Mouse (Mus musculus): ENCODE results near the gene Fam189a2. TPM values are rescaled to one million over a fixed set of nuclear protein-coding genes. Genes with fewer than 3 reads are reported as not detected.

The Fam189a2 gene
- polyA plus RNA-seq, 1 experiment from 2014 or later = 0.95 TPM

DNA sequence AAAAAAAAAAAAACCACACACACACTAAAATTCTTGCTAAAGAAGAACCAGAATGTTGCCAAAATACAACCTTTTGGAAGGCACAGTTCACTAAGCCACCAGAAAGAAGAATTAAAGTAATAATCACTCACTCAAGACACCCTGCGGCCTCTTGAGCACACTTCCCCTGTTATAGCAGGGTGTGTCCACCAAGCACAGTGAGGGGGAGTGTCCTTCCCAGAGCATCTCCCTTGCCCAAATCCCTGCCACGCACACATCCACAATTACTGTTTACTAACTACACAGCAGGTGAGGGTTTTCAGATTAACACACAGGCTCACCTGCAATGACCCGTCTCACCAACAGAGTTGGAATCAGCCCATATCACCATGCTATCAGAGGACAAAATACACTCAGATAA lies 8.0 kb downstream of the Fam189a2 start:
- Histone ChIP-seq H3K4me3 (no peak overlapping the region), H3K27me3 (ENCODE audit: low read depth, poor library complexity, severe bottlenecking) (peaks cover 9% of the 10 kb centered on the region), H3K36me3 (no peaks in the 10 kb centered on the region), H3K27ac (replicated peaks) (peak overlapping the region; percentile 55; the same call in 1 of the 2 replicates), H3K4me1 (peaks cover 66% of the 10 kb centered on the region), H3K9me3 (replicated peaks) (no peaks in the 10 kb centered on the region)
- 79% methylated on average over 3 of the region's 3 CpGs for WGBS
- DNase-seq (ENCODE audit: low spot score) = no peak

- WGBS = 94% methylated on average over 6 of the region's 6 CpGs
- H3K9me3 ChIP-seq (replicated peaks) = no peaks in the 10 kb centered on the region
- H3K4me3 ChIP-seq = no peak overlapping the region
- no peak overlapping the region for H3K27ac ChIP-seq (replicated peaks)
- H3K36me3 ChIP-seq = no peaks in the 10 kb centered on the region
- DNase-seq (ENCODE audit: low spot score) = no peak
- H3K27me3 ChIP-seq (ENCODE audit: low read depth, poor library complexity, severe bottlenecking) = 0 out of 2 replicates have a peak, but pooled peaks cover 7% of the 10 kb centered on the region
- H3K4me1 ChIP-seq = peaks cover 66% of the 10 kb centered on the region
Observed at GRCm38 (mm10) chr19:24022301-24022700, 8.5 kb downstream of the Fam189a2 start.

DNA sequence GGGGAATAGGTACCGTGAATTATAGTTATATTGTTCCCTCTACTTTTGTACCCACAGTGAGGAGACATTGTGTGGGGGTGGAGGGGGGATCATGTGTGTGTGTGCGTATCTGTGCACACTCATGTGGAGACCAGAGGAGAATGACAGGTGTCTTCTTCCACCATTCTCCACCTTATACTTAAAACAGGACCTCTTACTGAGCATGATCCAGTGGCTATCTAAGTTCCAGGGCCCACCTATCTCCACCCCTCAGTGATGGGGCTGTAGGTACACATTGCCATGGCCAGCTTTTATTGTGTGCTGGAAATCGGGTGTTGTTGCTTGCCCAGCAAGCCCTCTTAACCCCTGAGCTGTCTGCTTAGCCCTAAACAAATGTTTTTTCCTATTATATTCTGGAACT lies 10.1 kb downstream of the Fam189a2 start:
- Histone ChIP-seq H3K4me1 (peaks cover 68% of the 10 kb centered on the region), H3K36me3 (no peaks in the 10 kb centered on the region), H3K27ac (replicated peaks) (no peak overlapping the region), H3K9me3 (replicated peaks) (no peaks in the 10 kb centered on the region), H3K4me3 (no peak overlapping the region), H3K27me3 (ENCODE audit: low read depth, poor library complexity, severe bottlenecking) (0 out of 2 replicates have a peak, but pooled peaks cover 6% of the 10 kb centered on the region)
- no peak for DNase-seq (ENCODE audit: low spot score)
- WGBS = 91% methylated on average over 3 of the region's 3 CpGs

DNA sequence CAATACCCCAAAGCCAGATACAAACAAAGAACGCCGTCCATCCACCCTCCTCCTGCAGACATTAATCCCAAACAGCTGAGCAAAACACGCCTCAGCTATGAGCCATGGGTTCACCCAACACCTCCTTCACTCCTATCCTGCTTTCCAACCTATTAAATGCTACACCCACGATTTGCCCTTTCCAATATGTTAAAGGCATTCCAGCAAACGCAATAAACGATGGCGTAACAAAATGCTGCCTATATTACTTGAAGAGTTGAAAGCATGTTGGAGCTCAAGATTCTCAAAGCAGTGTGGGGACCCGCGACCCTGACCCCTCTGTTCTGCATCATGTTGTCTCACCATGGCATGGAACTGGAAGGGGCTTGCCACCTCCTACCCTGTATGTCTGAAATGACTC lies 11.2 kb downstream of the Fam189a2 start:
- Histone ChIP-seq H3K9me3 (replicated peaks) (no peaks in the 10 kb centered on the region), H3K4me3 (no peak overlapping the region), H3K27me3 (ENCODE audit: low read depth, poor library complexity, severe bottlenecking) (no peaks in the 10 kb centered on the region), H3K36me3 (no peaks in the 10 kb centered on the region), H3K4me1 (peaks cover 61% of the 10 kb centered on the region), H3K27ac (replicated peaks) (no peak overlapping the region)
- DNase-seq (ENCODE audit: low spot score) = no peak
- 89% methylated on average over 9 of the region's 9 CpGs for WGBS

DNA sequence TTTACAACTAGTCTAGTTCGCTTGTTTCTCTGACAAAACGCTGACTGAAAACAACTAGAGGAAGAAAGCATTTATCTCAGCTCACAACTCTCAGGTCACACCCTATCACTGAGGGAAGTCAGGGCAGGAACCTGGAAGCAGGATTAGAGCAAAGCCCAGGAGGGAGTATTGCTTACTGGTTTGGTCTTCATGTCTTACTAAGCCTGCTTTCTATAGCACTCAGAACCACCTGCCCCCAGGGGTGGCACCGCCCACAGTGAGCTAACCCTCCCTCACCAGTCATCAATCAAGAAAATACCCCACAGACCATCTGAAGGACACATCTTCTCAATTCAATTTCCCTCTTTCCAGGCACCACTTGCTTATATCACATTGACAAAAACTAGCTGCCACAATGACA lies 12.4 kb downstream of the Fam189a2 start:
- Histone ChIP-seq H3K4me3 (no peak overlapping the region), H3K27ac (replicated peaks) (no peak overlapping the region), H3K4me1 (peaks cover 49% of the 10 kb centered on the region), H3K36me3 (no peaks in the 10 kb centered on the region), H3K9me3 (replicated peaks) (no peaks in the 10 kb centered on the region), H3K27me3 (ENCODE audit: low read depth, poor library complexity, severe bottlenecking) (no peaks in the 10 kb centered on the region)
- 88% methylated on average over 3 of the region's 3 CpGs for WGBS
- no peak for DNase-seq (ENCODE audit: low spot score)

- peaks cover 44% of the 10 kb centered on the region for H3K4me1 ChIP-seq
- no peak for DNase-seq (ENCODE audit: low spot score)
- H3K27me3 ChIP-seq (ENCODE audit: low read depth, poor library complexity, severe bottlenecking) = no peaks in the 10 kb centered on the region
- no peak overlapping the region for H3K4me3 ChIP-seq
- no peaks in the 10 kb centered on the region for H3K9me3 ChIP-seq (replicated peaks)
- peak overlapping the region; percentile 89 for H3K27ac ChIP-seq (replicated peaks)
- H3K36me3 ChIP-seq = no peaks in the 10 kb centered on the region
- WGBS = 54% methylated on average over 3 of the region's 3 CpGs
Observed at GRCm38 (mm10) chr19:24017892-24018291, 12.9 kb downstream of the Fam189a2 start.

DNA sequence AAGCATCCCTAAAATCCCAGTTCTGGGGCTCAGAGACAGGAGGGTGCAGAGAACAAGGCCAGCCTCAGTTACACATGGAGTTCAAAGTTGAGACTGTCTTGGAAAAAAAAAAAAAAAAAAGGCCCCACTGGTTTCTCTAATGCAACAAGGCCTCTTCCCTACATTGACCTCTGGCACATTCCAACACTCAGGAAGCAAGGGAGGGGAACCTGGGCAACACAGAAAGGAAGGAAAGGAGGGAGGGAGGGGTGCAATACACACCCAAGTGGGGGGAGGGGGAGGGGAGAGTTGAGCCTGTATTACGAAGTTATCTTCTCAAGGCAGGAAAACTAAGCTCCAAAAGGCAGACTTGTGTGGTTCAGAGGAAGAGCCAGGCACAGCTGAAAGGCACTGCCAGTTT lies 13.4 kb downstream of the Fam189a2 start:
- Histone ChIP-seq H3K36me3 (no peaks in the 10 kb centered on the region), H3K27me3 (ENCODE audit: low read depth, poor library complexity, severe bottlenecking) (no peaks in the 10 kb centered on the region), H3K4me1 (peaks cover 42% of the 10 kb centered on the region), H3K4me3 (no peak overlapping the region), H3K27ac (replicated peaks) (peak overlapping the region; percentile 89), H3K9me3 (replicated peaks) (peaks cover 3% of the 10 kb centered on the region; the same call in 1 of the 2 replicates)
- 17% methylated on average over 1 of the region's 1 CpGs for WGBS
- peak; percentile 37 for DNase-seq (ENCODE audit: low spot score)

GRCm38 (mm10) chr19:24016706-24017386 lies 14.0 kb downstream of the Fam189a2 start:
- Histone ChIP-seq H3K36me3 (no peaks in the 10 kb centered on the region), H3K4me3 (no peak overlapping the region), H3K27ac (replicated peaks) (peak overlapping the region; percentile 89), H3K4me1 (peaks cover 42% of the 10 kb centered on the region), H3K27me3 (ENCODE audit: low read depth, poor library complexity, severe bottlenecking) (no peaks in the 10 kb centered on the region), H3K9me3 (replicated peaks) (peaks cover 9% of the 10 kb centered on the region)
- 18% methylated on average over 3 of the region's 3 CpGs for WGBS
- peak; percentile 65 for DNase-seq (ENCODE audit: low spot score)

DNA sequence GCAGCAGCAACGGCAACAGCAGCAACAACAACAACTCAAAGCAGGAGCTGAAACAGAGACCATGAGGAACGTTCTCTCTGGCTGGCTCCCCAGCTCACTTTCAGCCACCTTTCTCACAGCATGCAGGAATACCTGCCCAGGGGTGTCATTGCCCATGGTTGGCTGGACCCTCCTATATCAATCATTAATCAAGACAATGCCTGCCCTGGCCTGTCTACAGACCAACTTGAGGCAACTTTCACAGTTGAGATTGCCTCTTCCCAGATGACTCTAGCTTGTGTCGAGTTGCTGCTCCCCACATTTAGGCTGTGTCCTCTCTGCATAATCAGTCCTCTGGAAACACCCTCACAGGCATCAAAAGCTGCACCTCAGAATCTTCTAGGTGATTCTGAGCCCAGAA lies 17.6 kb downstream of the Fam189a2 start:
- Histone ChIP-seq H3K4me1 (peaks cover 28% of the 10 kb centered on the region), H3K36me3 (no peaks in the 10 kb centered on the region)

DNA sequence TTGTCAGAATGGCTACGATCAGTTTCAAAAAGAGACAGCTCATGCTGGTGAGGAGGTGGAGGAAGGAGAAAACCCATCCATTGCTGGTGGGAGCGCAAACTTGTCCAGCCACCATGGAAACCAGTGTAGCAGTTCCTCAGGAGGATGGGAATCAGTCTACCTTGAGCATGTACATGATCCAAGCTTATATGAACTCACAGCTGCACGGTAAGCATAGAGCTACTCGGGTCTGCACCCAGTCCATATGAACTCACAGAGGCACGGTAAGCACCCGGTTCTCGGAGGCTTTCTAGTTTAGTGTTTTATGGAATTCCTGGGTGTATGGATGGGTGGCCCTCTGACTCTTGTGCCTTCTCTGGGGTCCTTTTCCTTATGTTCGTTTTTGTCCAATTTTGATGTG lies 18.3 kb downstream of the Fam189a2 start:
- Histone ChIP-seq H3K36me3 (no peaks in the 10 kb centered on the region), H3K9me3 (replicated peaks) (peaks cover 14% of the 10 kb centered on the region), H3K4me1 (peaks cover 23% of the 10 kb centered on the region), H3K4me3 (no peak overlapping the region), H3K27ac (replicated peaks) (no peak overlapping the region), H3K27me3 (ENCODE audit: low read depth, poor library complexity, severe bottlenecking) (no peaks in the 10 kb centered on the region)
- 96% methylated on average over 8 of the region's 8 CpGs for WGBS
- DNase-seq (ENCODE audit: low spot score) = no peak

More for the DNA sequence above, 17.6 kb downstream of the Fam189a2 start:
- Histone ChIP-seq H3K4me3 (no peak overlapping the region), H3K27me3 (ENCODE audit: low read depth, poor library complexity, severe bottlenecking) (no peaks in the 10 kb centered on the region), H3K27ac (replicated peaks) (no peak overlapping the region), H3K9me3 (replicated peaks) (peaks cover 14% of the 10 kb centered on the region)
- 79% methylated on average over 3 of the region's 3 CpGs for WGBS
- no peak for DNase-seq (ENCODE audit: low spot score)

GRCm38 (mm10) chr19:24007638-24008360 lies 23.0 kb downstream of the Fam189a2 start:
- no peak for DNase-seq (ENCODE audit: low spot score)
- Histone ChIP-seq H3K9me3 (replicated peaks) (peaks cover 14% of the 10 kb centered on the region), H3K27me3 (ENCODE audit: low read depth, poor library complexity, severe bottlenecking) (no peaks in the 10 kb centered on the region), H3K27ac (replicated peaks) (no peak overlapping the region), H3K4me1 (peaks cover 5% of the 10 kb centered on the region), H3K4me3 (no peak overlapping the region), H3K36me3 (no peaks in the 10 kb centered on the region)
- WGBS = 68% methylated on average over 4 of the region's 4 CpGs

DNA sequence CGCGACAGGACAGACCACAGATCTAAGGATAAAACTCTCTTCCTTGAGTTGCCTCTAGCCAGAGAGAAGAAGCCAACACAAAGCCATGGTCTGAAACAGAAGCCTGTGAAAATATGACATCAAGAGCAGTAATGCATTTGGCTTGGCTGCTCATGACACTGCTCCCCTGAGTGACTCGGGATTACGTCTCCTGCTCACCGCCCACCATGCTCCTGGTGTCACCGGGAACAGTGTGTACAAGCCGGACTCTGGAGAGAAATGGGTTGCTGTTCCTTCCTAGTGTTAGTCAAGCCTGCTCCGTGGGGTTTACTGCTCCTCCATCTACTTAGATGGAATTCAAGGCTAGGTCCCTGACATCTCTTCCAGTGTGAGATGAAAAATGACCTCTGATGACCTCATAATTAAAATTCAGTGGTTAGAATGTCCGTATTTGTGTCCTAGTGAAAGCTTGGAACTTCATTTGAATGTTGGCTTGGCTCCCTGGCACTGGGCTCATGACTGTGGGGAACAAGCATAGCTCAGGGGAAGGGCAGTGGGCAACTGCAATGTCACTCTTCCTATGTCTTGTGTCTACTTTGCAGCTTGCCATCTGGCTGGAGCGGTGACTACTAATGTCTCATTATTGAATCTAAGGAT lies 23.7 kb downstream of the Fam189a2 start:
- Histone ChIP-seq H3K4me3 (no peak overlapping the region), H3K27ac (replicated peaks) (no peak overlapping the region), H3K36me3 (no peaks in the 10 kb centered on the region), H3K9me3 (replicated peaks) (peaks cover 8% of the 10 kb centered on the region), H3K4me1 (peaks cover 5% of the 10 kb centered on the region), H3K27me3 (ENCODE audit: low read depth, poor library complexity, severe bottlenecking) (no peaks in the 10 kb centered on the region)
- DNase-seq (ENCODE audit: low spot score) = no peak
- WGBS = 90% methylated on average over 10 of the region's 10 CpGs
